Mouse (Mus musculus): Measurements from ENCODE around the gene Ppp1cc.

Gene Ppp1cc

DNA sequence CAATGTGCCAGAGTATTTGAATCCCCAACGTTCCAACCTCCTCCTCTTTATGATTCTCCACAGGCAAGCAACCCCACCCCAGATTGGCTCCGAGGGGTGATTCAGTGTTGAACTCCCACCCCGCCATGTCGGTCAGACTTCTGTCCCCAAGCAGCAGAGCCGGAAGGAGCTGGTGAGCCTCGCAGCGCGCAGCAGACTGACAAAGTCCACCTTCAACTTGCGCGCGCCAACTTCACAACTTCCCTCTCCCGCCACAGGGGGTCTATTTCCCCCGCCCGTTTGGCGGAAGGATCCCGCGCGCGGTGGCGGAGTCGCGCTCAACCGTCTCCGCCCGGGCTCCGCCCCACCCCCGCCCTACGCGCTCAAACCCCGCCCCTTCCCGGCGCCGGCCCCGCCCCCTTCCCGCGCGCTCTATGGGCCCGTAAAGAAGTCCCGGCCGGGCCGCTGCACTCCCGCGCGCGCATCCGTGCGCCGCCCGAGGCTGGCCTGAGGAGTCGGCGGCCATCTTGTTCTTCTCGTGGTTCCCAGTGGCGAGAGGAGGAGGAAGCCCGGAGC is at the start of gene Ppp1cc:
Gene Ppp1cc, plus strand, starts transcription at position 452 of the 555 bp plus-strand sequence.
- peak; percentile 92 to 96 for DNase-seq

DNA sequence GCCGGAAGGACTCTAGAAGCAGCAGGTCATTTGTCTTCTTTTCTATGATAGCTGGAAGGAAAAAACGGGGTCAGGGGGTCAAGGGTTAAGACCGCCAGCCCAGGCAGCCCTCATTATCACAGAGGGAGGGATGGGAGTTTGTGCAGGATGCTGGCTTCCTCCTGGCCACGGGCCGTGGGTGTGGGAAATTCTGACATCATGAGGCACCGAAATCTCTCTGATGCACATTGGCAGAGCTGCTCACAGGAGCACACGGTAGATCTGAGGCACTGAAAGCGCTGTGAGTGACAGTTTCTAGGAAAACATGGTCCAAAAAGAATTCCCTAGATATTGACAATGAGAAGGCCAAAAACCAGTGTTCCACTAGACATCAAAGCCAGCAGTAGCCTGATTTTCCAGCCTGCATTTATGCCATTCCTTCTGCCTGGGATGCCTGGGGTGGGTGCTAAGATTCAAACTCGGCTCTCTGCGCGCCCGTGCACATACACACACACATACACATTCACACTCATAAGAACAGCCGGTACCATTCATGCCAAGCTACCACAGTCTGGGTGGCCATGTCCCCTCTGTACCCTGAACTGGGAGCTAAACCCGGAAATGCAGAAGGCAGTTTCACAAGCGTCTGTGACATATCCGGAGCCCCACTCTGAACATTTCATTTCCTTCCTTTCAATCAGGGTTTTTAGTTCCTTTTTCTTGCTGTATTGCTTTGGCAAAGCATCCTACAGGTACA is 48.6 kb upstream of the Ppp1cc start:
- DNase-seq, result peak; percentile 40 to 44

DNA sequence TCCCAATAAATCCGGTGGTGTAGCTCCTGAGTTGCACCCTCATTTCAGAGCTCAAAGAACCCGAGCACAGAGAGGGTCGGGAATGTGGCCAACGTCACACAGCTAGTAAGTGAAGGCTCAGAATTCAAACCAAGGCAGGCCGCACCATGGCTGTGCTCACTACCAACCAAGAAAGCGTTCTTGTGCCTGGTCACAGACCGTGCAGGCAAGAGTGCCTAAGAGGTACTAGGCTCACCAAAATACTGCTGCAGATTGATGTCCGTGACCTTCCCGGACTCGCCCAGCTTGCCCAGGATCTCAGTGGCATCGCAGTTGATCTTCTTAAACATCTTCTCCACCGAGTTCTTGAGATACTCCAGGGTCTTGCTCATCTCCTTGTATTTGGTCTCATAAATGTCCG is 47.5 kb upstream of the Ppp1cc start:
- DNase-seq, result no peak

DNA sequence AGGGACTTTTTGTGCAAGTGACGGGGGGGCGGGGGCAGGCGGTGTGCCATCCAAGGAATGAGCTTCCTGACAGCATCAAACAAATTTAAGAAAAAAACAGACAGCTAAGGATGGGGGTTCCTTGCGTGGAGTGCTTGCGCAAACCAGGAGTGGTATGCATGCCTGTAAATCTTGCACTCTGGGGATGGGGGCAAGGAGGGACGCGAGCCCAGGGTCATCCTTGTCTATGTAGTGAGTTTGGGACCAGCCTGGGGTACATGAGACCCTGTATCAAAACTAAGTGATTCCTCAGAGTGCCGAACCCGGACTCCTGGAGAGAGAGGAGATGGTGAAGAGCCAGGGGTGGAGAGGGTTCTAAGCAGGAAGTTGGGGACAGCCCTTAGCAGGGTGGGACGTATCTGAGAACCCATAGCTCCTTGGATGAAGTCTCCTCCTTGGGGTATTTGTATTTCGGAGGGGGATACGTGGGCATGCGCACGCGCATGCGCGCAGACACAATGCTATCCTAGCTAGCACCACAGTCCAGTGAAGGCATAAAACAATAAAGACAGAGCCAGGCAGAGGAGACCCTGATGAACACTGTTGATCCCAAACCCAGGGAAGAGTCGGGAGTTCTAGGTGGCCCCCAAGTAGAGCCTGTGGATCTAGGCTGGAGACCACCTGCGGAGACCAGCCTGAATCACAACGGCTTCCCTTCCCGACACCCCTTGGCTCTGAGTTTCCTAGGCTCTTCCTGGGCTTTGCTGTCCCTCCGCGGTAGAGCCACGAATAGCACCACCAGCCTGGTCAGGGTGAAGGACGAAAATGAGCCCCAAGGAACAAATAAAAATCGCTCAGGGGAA is 46.8 kb upstream of the Ppp1cc start:
- DNase-seq, result peak in 1 of 2 experiments; percentile 10

DNA sequence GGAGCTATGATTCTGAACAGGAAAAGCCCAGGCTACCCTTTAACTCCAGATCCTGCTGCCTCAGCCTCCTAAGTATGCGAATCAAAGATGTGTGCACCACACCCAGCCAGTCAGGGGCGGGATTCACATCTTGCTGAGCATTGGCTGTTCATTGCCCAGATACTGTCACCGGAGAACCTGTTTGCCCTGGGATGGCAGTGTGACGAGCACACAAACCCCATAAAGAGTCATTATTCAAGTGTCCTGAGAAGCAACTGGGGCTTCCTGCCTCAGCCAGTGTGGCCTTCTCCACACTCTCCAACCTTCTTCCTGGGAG is 46.2 kb upstream of the Ppp1cc start:
- no peak for DNase-seq

DNA sequence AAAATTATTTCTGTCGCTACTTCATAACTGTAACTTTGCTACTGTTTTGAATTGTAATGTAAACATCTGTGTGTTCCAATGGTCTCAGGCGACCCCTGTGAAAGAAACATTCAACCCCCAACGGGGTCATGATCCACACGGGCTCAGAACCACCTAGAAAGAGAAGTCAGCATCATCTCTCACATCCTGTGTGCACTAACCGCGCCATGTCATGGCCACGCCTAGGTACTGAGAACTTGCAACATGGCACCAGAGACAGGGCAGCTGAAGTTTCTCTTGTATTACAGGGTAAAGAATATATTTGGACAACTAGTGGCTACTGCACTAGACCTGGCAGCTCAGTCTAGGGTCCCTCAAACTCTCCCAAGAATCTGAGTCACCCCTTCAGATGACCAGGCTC is 44.6 kb upstream of the Ppp1cc start:
- DNase-seq, result no peak

DNA sequence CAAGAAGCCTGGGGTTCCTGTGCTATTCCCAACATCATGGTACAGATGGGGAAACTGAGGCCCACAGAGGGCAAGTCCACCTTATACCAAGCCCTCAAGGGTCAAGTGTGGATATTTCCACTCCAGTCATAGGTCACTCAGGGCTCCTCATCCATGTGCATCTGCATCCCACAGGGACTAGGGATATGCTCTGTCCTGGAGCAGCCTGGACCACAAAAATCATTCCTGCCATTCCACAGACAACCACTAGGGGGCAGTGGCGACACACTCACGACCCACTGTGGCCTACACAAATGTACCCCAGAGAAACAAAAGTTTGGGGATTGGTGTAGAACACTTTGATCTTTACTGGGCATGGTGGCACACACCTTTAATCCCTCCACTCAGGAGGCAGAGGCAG is 43.9 kb upstream of the Ppp1cc start:
- peak in 1 of 2 experiments; percentile 67 for DNase-seq

DNA sequence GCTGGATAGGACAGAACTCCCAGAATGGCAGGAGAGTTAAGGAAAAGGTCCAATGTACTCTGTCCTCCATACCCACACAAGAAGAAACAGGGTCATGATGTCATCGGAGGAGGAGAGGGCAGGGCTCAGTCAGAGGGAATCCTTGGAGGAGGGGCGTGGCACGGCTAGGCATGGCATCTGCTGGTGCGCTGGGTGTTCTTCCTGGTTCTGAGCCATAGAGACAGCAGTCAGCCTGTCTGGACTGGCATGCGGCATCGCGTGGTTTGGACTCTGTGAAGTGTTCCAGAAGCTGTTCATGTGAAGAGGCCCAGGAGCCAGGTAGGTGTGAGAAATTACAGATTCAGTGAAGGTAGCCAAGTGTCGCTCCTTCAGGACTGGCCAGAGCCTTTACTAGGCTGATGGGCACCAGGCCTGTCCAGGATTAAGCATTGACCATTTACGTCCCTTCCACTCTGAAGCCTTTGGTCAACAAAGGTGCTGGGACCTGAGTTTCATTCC is 42.8 kb upstream of the Ppp1cc start:
- DNase-seq, result no peak

DNA sequence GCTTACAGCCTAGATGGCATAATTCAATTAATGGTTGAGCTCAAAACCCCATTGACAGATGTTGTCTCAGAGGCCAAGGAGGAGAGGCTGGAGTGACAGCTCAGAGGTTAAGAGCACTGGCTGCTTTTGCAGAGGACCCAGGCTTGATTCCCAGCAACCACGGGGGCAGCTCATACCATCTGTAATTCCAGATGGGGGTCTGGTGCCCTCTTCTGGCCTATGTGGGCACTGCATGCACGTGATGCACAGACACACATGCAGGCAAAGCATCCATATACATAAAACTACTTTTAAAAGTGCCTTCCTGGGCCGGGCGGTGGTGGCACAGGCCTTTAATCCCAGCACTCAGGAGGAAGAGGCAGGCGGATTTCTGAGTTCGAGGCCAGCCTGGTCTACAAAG is 41.8 kb upstream of the Ppp1cc start:
- DNase-seq, result no peak

DNA sequence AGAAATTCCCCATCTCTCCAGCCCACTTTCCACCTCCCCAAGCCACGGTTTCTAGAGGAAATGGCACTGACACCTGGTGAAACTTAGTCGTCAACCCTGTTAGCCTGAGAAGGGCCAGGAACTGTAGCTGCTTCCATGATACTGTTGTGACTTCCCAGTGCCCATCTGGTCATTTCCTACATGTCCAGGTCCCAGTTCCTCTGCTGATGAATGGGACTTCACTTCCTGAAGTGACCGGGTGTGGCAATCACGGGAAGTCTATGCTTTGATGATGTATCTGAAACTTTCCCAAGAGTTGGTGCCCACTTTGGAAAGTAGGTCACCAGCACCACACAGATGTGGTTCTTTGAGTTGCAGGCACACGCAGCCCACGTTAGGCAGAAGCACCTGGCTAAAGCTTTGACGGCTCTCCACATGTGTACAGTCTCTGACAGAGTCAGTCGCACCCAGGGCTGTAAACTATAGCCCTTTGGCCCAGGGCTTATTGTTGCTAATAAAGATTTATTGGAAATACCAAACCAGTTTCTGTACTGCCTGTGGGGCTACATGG is 32.8 kb upstream of the Ppp1cc start:
- DNase-seq, result no peak

DNA sequence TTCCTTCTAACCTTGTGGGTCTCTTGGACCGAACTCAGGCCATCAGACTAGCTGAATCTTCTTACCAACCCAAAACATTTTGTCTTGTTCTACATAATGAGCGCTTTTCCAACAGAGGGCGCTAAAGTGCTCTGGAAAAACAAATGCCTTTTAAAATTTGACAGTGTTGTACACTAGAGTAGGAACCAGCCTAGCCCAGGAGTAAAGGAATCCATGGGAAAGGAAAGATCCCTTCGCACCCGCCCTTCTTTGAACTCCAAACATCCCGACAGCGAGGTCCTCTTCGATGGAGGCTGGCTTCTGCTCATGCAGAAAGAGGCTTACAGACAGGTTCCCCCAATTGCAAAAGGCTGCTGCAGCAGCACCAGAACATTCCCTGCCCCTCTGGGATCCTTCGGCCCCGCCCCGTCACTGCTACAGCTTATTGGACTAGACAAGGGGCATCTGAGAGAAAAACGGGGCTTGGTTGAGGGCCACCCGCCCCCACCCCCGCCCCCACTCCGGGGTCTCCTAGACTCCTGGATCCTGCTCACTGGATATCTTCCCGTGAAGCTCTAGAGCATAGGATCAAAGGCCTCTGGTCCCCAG is 28.9 kb upstream of the Ppp1cc start:
- DNase-seq, result peak in 1 of 2 experiments; percentile 90

DNA sequence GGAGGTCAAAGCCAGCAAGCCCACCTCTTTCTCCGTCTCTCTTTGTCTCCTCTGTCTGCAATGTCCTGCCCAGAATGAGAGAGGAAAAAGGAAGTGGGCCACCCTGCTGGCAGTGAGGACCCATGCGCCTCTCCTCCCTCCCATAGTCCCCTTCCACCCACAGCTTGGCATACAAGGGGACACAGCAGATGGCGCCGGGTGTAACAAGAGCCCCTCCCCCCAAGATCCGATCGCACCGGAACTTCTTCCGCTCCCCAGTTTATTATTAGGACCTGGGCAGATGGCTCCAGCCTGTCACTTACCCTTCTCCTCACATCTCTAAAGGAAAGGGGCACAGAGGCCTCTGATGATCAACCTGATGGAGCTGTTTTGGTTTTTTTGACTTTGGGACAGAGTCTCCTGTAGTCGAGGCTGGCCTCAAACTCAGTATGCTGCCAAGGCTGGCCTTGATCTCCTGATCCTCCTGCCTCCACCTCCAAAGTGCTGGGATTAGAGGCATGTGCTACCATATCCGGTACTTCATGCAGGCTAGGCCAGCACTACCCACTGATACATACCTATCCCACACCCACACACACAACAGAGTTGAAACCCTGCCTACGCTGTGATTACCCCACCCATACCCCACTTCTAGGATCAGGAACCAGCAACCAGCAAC is 27.6 kb upstream of the Ppp1cc start:
- no peak for DNase-seq

DNA sequence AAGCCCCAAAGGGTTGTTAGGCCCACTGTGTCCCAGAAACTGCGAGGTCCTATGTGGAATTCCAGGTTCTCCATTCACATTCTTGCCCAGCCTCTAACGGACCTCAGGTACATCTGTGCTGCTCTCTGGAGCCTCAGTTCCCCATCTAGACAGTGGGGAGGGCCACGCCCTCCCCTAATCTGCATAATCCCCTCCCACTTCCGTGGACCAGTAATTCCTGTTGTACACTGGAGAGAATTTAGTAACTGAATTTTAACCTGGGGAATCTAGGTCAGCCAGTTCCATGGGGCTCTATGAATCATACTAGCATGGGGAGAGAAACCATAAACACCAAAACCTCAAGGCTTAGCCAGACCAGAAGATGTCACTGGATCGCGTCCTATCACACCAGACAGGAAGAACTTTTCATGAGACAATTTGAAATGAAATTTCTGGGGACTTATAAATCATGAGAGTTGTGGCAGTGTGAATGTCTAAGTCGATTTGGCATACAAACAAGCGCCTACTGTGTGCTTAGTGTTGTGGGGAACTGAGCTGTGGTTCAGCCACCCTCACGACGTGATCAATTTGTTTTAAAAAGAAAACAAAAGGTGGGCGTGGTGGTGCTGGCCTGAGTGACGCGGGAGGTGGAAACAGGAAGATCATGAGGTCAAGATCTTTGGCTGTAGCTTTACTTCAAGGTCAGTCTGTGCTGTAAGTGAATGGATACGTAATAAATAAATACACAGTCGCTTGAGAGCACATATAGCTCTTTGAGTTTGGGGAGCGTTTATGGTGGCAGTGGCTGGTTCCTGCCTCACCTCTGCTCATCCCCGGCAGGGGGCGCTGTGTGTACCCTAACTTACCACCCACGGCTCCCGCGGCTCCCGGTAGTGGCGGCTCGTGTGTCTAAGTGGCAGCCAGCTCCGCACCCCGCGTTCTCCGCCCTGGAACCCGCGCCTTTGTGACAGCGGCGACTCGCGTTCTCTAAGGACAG is 26.7 kb upstream of the Ppp1cc start:
- peak; percentile 89 to 94 for DNase-seq

DNA sequence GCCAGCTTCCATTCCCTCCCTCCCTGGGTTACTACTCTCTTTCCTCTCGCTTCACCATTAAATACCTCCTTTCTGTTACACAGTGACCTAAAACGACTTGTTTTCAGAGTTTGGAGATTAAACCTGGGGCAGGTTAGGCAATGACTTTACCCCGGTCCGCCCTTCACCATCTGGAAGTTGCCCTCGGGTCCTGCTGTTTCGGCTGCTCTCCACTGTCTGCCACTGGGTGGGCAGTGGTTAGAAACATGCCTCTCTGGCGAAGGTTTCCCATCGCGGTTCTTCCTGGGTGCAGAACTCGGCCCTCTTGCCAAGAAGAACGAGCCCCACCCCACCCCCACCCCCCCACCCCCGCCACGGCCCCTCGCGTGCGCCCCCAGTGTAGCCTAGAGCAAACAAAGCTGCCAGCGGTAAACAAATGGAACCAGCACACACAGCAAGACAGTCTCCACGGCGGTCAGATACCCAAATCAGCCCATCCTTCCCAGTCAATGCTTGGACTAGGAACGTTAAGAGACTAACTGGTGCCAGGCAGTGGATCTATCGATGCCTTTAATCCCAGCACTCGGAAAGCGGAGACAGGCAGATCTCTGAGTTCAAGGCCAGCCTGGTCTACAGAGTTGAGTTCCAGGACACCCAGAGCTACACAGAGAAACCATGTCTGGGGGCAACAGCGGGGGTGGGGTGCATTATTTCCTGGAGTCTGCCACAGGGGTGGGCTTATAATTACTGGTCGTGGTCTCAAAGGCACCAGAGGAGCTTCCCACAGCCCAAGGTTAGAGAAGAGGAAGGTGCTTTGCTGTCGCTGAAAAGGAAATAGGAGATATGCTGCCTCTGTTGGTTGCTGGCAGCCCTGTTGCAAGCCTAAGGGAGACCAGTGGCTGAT is 25.7 kb upstream of the Ppp1cc start:
- no peak for DNase-seq

DNA sequence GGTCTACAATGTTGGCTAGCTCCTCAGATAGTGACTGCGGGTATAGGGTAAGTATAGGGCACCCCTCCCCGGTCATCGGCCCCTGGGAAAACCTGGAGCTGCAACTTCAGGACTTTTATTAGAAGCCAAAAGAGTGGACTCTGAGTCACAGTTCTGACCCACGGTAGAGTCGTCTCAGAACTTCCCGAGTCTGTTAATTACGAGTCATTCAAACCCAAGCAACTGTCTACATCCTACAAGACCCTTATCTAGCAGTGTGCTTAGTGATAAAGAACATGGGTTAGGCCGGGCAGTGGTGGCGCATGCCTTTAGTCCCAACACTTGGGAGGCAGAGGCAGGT is 25.1 kb upstream of the Ppp1cc start:
- no peak for DNase-seq

DNA sequence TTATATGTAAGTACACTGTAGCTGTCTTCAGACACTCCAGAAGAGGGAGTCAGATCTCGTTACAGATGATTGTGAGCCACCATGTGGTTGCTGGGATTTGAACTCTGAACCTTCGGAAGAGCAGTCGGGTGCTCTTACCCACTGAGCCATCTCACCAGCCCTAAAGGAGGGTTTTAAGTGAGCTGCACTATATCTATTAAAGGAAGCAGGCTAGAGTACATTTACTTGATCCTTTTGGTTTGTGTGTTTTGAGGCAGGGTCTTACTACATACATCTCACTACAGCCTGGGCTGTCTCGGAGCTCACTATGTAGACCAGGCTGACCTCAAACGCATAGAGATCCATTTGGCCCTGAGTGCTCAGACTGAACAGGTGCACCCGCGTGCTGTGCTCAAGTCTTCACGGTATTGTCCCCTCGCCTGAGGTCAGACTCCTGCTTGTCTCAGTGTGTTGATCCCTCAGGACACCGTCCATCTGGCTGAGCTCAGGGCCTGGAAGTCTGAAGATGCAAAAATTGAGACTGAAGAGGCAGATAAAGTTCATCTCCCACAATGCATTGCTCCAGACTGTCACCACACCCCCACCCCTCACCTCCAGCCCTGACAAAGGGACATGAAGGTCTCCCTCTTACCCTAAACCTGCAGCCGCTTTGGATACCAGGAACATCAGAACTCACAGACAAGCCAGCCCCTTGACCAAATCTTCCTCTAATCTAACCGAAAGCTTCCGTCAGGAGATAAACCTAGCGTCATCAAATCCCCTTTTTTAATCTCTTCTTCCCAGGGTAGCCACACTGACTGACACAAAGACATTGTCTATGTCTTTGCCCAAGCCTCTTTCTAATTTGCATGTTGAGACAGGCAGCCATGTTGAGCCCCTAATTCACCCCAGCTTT is 23.4 kb upstream of the Ppp1cc start:
- DNase-seq, result no peak

DNA sequence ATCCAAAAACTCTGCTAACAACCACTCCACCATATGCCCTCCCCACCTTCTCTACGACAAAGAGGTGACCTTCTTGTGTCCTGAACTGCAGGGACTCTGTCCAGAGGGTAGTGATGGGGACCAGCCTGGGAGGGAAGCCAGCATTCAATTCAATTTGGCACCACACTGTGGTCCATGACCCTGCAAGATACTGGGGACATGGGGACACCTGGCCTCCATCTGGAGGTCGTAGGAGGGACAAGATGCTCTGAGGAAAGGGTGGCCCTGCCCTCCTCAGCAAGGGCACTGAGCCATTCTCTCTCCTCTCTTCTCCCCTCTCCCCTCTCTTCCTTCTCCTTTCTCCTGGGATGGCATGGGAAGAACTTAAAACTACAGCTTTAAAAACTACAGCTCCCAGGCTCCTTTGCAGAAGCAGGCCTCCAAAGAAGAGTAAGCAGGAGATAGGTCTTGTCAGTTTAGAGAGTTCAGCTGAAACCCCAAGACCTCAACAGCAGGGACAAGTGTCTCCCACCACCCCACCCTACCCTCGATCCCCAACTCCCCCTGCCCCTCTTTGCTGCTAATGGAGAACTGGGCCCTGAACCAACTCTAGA is 22.7 kb upstream of the Ppp1cc start:
- no peak for DNase-seq

DNA sequence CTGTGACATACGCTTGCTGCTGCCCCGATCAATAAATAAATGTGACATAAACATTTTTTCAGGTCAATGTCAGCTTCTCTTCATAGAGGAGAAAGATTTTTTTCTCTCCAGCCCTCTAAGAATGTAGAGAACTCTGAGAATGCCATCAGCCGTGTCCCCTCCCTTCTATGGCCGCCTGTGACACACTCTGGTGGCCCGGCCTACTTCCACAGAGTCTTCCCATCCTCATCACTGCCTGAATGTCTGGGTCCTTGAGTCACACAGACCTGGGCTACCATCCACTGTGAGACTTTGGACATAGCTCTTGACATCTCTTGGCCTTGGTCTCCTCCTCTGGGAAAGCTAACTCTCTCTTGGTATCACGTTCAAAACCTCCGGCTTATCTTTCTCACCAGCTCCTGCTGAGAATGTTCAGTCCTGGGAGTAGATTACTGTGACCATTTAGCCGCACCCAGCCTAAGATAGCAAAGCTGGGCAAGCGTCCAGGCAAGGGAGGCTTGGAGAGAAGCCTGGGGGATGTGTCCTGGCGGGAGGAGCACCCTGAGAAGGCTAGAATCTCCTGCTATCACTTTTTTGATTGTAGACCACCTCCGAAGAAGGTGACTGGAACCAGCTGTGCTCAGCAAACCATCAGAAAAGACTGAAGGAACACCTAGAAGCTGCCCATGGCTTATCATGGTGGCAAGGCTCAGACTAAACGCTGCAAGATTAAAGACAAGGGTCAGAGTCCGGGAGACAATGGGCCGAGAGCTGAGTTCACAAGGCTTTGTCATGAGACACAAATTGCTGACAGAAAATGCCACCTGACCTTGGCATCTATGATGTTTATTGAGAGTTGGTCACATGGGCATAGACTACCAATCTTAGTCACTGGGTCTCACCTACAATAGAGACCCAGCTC is 21.3 kb upstream of the Ppp1cc start:
- peak in 1 of 2 experiments; percentile 38 for DNase-seq

Data from kidney, postnatal 25 days (tissue).